Mouse (Mus musculus) left cerebral cortex, postnatal 25 days (tissue): ENCODE data around the gene Hist1h2bj. TPM values are rescaled to one million over a fixed set of nuclear protein-coding genes. Genes with fewer than 3 reads are reported as not detected.

Experiments used
- DNase-seq, 2 experiments: peaks; one replicate each; pipeline ENCODE4 v3.0.0; 2022; ENCODE audit warnings: low spot score in 2 of 2, mixed read lengths in 1 of 2
- intact Hi-C: fragments of 180-260 bp; cut with DNase I; formaldehyde crosslinking; loops from one replicate; pipeline ENCODE4 v1.15.1; 2025
- total RNA-seq, 2 experiments: library from RNA; stranded (reverse); gene quantifications; 2 replicates each; pipeline ENCODE4 v1.2.3; 2021

The Hist1h2bj gene
- total RNA-seq, 2 experiments from 2014 or later: 14.0 to 18.1 TPM

DNA sequence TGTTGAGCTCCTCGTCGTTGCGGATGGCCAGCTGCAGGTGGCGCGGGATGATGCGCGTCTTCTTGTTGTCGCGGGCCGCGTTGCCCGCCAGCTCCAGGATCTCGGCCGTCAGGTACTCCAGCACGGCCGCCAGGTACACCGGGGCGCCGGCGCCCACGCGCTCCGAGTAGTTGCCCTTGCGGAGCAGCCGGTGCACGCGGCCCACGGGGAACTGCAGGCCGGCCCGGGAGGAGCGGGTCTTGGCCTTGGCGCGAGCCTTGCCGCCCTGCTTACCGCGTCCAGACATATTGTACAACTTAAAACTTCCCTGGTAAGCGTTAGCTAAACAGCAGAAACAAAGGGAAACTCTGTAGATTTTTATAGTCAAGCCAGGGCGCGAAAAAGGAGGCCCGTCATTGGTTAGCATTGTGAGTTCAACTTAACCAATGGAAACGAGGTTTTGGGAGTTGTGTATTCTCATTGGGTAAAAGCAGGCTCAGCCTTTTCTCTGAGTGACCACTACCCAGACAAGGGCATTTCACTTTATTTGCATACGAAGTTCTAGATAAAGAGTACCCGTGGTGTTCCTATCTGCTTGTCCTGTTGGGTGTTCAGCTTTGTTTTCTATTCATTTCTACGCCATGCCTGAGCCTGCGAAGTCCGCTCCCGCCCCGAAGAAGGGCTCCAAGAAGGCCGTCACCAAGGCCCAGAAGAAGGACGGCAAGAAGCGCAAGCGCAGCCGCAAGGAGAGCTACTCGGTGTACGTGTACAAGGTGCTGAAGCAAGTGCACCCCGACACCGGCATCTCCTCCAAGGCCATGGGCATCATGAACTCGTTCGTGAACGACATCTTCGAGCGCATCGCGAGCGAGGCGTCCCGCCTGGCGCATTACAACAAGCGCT is 7.5 kb upstream of the Hist1h2bj start, which contains the start of the genes Hist1h2ah and Hist1h2bk:
TSS of gene Hist1h2ah (minus strand) at position 302 of the 882 bp plus-strand sequence.
TSS of gene Hist1h2bk (plus strand) at position 604 of the 882 bp plus-strand sequence.
- intact Hi-C loops: loop anchor here (10.0 kb wide), 1 partner anchor 211 kb away; no protein-coding TSS in a partner anchor
- DNase-seq: peak; percentile 86 to 97

DNA sequence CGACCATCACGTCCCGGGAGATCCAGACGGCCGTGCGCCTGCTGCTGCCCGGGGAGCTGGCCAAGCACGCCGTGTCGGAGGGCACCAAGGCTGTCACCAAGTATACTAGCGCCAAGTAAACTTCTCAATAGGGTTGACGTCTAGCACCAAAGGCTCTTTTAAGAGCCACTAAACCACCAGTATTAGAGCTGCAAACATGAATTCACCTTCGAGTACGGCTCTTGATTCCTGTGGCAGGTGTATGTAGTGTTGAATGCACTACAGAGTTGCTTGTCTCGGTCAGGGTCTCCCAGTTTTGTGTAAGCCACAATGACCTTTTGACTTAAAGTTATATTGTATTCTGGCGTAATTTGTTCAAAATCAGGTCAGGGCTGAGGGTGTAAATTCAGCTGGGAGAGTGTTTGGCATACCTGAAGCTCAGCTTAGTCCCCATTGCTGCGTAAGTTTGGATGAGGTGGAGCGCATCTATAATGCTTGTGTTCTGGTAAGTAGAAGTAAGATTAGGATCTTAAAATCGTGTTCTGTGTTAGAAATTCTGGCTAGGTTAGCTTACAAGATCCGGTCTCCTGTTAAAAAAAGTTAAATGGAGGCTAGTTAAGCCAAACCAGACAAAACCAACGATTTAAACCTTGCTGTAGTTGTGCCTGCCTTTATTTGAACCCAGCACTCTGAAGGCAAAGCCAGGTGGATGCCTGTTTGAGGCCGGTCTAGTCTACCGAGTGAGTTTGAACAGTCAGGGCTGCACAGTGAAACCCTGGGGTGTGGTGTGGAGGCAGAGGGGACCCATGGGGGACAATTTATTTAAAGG is 6.7 kb upstream of the Hist1h2bj start:
- intact Hi-C loops: loop anchor here (10.0 kb wide), 1 partner anchor 212 kb away; no protein-coding TSS in a partner anchor
- DNase-seq: no peak

DNA sequence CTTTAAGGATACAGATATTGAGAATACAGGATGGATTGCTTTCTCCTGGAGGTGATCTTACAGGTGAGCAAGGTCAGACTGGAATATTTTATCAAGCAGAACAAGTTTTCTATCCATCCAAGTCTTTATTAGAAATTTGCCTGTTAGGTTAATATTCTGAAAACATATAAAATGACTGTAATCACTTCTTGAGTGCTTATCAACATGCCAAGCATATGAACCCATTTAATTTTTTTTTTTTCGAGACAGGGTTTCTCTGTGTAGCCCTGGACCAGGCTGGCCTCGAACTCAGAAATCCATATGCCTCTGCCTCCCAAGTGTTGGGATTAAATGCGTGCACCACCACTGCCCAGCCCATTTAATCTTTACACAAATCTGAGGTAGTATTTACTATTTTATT is 6.0 kb upstream of the Hist1h2bj start:
- DNase-seq: no peak
- intact Hi-C loops: loop anchor here (10.0 kb wide), 1 partner anchor 212 kb away; no protein-coding TSS in a partner anchor

DNA sequence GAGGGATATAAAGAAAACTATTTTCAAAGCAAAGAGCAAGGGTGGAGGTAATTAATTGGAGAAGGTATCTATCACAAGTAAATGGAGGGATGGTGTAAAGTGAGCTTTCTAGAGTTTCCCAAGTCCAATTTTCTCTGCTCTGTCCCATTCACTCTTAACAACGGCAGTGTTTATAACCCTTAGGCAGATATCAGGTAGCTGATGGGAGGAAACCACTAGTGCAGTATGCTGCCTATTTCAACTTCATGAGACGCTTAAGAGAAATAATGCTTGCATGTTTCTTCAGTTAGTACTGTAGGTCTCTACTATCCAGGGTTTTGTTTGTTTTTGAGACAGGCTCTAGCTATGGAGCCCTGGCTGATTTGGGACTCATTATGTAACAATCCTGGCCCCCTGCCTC is 5.6 kb upstream of the Hist1h2bj start:
- DNase-seq: no peak
- intact Hi-C loops: loop anchor here (10.0 kb wide), 1 partner anchor 213 kb away; no protein-coding TSS in a partner anchor

DNA sequence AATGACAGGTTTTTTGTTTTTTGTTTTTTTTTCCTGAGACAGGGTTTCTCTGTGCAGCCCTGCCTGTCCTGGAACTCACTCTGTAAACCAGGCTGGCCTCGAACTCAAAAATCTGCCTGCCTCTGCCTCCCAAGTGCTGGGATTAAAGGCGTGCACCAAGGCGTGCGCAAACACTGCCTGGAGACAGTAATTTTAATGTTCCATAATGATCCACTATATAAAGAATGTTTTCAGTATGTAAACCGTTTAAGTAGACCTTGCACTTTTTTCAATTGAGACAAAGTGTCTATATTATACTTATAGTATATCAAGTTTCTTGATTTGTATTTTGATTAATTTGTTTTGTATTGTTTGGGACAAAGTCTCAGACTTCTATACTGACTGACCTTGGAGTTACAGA is 3.6 kb upstream of the Hist1h2bj start:
- intact Hi-C loops: loop anchor here (10.0 kb wide), 1 partner anchor 215 kb away; no protein-coding TSS in a partner anchor
- no peak for DNase-seq

DNA sequence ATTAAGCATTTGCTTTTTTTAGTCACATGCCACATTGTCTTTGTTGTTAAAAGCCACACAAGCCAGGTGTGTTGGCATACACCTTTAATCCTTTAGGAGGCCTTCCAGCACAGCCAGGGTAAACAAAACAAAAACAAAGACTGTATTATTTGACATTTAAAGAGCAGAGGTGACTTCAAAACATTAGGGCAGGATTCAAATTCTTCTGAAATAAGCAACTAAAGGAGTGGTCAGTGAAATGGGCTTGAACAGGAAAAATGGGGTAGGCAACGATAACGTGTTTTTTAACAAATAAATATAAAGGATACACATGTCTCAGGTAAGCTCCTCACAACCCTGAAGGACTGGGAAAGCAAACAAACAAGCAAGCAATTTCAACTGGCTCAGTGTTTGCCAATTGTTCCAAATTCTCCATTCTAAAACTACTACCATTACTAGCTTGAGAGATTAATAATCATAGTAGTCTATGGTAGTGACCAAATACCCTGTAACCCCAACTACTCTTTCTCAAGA is 3.0 kb upstream of the Hist1h2bj start:
- DNase-seq: no peak
- intact Hi-C loops: loop anchor here (2.0 to 10.0 kb wide), 6 partner anchors 215 to 1717 kb away; partner anchors contain the start of genes Hist1h1e, Hist1h1t, Hist1h2ac and Hist1h2ai

DNA sequence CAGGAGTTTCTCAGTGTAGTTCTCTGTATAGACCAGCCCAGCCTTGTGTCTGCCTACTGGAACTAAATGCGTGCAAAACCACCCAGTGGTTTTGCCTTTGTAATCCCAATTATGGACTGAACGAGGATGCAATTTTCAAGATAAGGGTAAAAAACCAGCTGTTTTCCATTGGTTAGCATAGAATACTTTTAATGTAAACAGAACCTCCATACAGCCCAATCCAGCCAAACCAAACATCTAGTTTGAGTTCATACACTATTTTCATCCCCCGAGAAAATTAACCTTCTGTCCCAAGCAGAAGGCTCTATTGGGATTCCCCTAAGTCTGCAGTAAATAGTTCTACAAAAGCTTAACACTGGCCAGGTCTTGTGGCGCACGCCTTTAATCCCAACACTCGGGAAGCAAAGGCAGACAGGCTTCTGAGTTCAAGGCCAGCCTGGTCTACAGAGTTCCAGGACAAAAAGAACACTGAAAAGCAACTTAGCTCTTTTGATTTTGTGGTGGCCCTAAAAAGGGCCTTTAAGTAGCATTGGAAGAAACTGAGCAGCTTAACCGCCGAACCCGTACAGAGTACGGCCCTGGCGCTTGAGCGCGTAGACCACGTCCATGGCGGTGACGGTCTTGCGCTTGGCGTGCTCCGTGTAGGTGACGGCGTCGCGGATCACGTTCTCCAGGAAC is 2.4 kb upstream of the Hist1h2bj start:
- intact Hi-C loops: loop anchor here (1.0 to 5.0 kb wide), 6 partner anchors 324 to 1717 kb away; partner anchors contain the start of genes Hist1h1e, Hist1h1t, Hist1h2ac and Hist1h2ai
- DNase-seq: no peak

DNA sequence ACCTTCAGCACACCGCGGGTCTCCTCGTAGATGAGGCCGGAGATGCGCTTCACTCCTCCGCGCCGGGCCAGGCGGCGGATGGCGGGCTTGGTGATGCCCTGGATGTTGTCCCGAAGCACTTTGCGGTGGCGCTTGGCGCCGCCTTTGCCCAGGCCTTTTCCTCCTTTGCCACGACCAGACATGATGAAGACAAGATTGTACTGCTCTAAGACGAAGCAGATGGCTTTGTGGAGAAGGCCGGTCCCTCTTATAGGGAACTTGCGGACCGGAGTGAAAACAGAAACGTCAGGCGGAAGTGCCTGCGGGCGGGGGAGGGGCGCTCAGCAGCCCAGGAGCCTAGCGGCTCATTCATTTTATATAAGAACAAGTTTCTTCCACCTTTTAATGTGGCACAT is 1.9 kb upstream of the Hist1h2bj start, which contains the start of gene Hist1h4i:
TSS of gene Hist1h4i (minus strand) at position 221 of the 395 bp plus-strand sequence.
- intact Hi-C loops: loop anchor here (1.0 to 5.0 kb wide), 6 partner anchors 324 to 1716 kb away; partner anchors contain the start of genes Hist1h1e, Hist1h1t, Hist1h2ac and Hist1h2ai
- peak; percentile 98 to 99 for DNase-seq

DNA sequence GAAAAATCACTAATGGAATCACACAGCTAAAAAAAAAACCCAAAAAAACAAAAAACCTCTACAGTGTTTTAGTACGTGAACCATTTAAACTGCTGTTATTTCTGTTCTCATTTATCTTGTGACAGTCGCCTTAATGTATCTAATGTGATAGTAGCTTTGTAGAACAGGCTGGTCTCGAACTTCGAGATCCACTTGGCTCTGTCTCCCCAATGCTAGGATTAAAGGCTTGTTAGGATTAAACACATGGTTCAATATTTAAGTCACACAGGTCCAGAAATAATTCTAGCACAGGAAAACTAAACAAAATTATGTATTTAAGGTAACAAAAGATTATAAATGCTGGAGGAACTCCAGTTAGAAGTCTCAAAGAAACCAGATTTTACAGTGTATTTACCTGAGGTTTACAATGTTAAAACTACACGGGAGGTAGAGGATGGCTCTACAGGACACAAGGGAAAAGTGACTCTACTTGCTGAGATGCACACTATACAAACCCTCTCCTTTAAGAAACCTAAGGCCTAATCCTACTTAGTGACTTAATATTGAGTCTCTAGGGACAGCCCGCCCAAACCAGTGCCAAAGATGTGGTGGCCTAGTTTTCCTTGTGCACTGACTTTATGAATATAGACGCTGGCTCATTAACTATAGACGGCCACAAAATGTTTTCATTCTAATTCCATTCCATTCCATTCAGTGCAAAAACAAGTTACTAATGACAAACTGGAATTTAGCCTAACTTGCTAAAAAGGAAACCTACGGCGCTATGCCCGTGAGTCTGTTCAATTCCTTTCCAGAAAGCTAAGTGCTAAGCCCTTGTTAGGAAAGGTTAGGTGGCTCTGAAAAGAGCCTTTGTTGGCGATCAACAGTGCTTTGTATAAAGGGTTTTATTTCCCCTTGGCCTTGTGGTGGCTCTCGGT is 1.1 kb upstream of the Hist1h2bj start:
- intact Hi-C loops: loop anchor here (1.0 to 5.0 kb wide), 6 partner anchors 325 to 1715 kb away; partner anchors contain the start of genes Hist1h1e, Hist1h1t, Hist1h2ac and Hist1h2ai
- DNase-seq: no peak

DNA sequence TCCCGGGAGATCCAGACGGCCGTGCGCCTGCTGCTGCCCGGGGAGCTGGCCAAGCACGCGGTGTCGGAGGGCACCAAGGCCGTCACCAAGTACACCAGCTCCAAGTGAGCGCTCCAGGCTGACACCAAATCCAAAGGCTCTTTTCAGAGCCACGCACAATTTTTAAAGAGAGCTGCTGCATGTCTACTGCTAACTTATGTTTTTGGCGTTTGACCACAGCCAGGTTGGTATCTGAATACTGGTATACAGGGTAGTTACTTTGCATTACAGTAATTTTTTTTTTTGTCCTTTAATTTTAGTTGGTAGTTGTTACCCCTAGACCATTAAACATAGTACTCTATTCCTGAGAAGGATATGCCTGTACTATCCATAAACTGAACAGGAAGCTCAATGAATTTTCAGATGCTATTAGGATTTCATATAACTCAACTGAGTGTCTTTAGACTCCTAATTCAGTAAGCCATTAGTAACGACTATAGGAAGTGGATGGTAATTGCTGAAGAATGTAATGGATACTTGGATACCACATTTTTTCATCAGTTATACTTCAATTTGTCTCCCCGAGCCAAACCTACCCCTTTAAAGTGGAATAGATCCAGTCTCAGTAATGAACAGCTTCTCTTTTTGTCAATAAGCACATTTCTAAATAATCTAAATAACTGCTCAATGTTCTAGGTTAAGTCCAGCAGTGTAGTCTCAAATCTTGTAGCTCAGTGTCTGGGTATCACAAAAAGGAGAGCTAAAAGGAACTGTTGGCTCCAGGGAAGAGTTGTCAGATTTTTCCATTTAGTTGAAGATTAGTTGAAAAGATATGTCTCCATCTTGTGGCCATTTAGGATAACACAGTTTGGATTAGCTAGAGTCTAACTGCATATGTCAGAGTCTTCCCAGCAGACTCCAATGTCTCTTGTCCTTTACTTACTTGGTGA is 753 bp downstream of the Hist1h2bj start:
- DNase-seq: peak in 1 of 2 experiments; percentile 69
- intact Hi-C loops: loop anchor here (5.0 kb wide), 3 partner anchors 1639 to 1714 kb away; partner anchors contain the start of genes Hist1h1t, Hist1h2ac, Hist1h2bc and Hist1h4b

DNA sequence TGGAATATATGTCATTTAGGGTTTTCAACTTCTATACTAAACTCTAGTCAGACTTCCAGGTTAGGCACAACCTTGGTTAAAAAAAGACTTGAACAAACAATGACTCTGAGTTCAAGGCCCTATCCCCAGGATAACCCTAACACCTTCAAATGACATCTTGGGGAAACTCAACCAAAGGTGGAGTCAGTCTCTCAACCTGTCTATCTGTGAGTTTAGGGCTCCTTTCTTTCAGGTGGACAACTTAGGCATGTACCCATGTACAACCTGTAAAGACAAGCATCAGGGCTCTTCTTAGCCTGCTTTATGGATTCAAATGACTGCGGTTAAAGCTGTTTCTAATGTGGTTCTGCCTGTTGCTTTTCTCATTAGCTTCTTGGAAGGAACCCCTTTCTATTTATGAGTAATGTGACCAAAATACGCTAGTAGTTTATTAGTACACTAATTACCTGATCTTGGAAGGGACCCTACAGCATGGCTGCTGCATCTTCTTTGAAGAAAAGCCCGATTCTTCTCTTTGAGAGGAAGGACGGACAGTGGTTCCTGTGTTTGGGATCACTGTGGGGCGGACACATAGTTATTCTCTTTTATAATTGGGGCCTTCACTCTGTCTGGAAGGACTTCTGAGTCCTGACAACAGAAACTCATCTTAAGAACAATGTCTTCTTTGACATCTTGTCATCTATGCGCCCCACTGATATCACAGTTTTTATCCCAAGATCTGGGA is 1.6 kb downstream of the Hist1h2bj start:
- DNase-seq: no peak
- intact Hi-C loops: loop anchor here (5.0 kb wide), 3 partner anchors 1638 to 1713 kb away; partner anchors contain the start of genes Hist1h1t, Hist1h2ac, Hist1h2bc and Hist1h4b

DNA sequence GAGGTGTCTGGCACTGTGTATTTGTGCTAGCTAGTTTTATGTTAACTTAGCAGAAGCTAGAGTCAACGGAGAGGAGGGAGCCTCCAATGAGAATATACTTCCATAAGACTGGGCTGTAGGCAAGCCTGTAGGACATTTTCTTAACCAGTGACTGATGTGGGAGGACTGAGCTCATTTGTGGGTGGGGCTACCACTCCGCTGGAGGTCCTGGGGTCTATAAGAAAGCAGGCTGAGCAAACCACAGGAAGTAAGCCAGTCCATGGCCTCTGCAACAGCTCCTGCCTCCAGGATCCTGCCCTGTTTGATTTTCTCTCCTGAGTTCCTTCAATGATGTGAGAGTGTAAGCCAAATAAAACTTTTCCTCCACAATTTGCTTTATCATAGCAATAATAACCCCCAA is 2.3 kb downstream of the Hist1h2bj start:
- intact Hi-C loops: no loop called here
- no peak for DNase-seq

DNA sequence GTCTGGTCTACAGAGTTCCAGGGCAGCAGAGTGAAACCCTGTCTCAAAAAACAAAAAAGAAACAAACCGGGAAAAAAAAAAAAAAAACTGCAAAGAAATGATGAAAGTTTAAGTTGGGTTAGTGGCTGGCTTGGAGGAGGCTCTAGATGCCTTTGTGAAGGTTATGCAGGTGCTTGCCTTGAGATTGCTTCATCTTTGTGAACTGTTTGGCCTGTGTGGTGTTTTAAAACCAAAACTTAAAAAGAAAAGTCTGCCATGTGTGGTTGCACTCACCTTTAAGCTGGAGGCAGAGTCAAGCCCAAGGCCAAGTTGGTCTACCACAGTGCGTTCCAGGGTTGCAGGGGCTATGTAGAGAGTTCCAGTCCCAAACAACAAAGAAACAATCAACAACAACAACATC is 6.0 kb downstream of the Hist1h2bj start:
- intact Hi-C loops: no loop called here
- no peak for DNase-seq

DNA sequence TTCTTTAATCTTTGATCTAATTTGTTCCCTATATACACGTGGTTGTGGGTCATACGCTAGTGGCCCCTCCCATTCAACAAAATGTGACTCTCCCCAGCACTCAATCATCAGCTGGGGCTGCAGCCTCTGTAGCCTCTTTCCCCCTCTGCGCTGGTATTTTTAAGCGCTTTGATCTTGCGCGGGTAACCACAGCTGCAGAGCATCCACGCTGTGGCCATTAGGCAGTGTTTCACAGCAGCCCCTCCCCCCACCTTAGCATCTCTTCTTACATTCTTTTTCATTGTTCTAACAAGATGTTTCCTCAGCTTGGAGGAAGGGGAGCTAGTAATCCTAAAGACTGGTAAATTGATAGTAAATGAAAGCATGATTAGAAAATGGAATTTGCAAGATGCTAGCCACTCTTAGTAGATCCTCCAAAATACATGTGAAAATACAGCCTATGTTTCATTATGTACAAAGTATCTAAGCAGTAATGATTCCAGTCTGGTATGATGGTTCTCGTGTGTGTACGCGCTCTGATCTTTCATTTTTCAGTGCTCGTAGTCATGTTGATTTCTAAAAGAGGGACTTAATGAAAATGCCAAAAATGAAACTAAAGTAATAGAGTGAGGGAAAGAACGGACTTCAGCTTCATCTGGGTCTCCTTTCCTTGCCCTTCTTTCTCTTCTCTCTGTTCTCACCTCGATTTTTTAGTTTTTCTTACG is 6.9 kb downstream of the Hist1h2bj start:
- DNase-seq: peak in 1 of 2 experiments; percentile 34
- intact Hi-C loops: loop anchor here (2.0 to 5.0 kb wide), 3 partner anchors 339 to 1362 kb away; no protein-coding TSS in a partner anchor
